Mouse (Mus musculus): ENCODE results near the gene Saysd1. TPM values are rescaled to one million over a fixed set of nuclear protein-coding genes. Genes with fewer than 3 reads are reported as not detected.

Saysd1 gene
- polyA plus RNA-seq, 1 experiment from 2014 or later = 11.3 TPM

- no peak overlapping the region for H3K9ac ChIP-seq (ENCODE audit: low read length)
These were observed 33.5 kb upstream of the Saysd1 start for GRCm38 (mm10) chr14:20171840-20172239.

GRCm38 (mm10) chr14:20169251-20169650, 30.9 kb upstream of the Saysd1 start:
- Histone ChIP-seq H3K4me2 (no peak overlapping the region), H3K27ac (ENCODE audit: low read depth, low read length) (no peak overlapping the region), H3K4me3 (ENCODE audit: low read depth, low read length) (no peak overlapping the region), H3K9me3 (ENCODE audit: control insufficient read depth, low read length) (no peaks in the 10 kb centered on the region), H3K27me3 (ENCODE audit: control insufficient read depth, insufficient read depth, low read length) (no peaks in the 10 kb centered on the region), H3K36me3 (ENCODE audit: control insufficient read depth, insufficient read depth, low read length) (no peaks in the 10 kb centered on the region), H3K4me1 (ENCODE audit: control insufficient read depth, insufficient read depth, low read length) (no peaks in the 10 kb centered on the region), H3K9ac (ENCODE audit: low read length) (no peak overlapping the region)
- 92% methylated on average over 4 of the region's 4 CpGs for WGBS
- no peak for ATAC-seq (ENCODE audit: low FRiP score)
- no peak for DNase-seq (ENCODE audit: low spot score, missing footprints)

More at GRCm38 (mm10) chr14:20171840-20172239, 33.5 kb upstream of the Saysd1 start:
- no peak overlapping the region for H3K27ac ChIP-seq (ENCODE audit: low read depth, low read length)
- H3K36me3 ChIP-seq (ENCODE audit: control insufficient read depth, insufficient read depth, low read length) = no peaks in the 10 kb centered on the region
- ATAC-seq (ENCODE audit: low FRiP score) (no peak), DNase-seq (ENCODE audit: low spot score, missing footprints) (no peak)
- H3K4me1 ChIP-seq (ENCODE audit: control insufficient read depth, insufficient read depth, low read length) = no peaks in the 10 kb centered on the region
- no peak overlapping the region for H3K4me3 ChIP-seq (ENCODE audit: low read depth, low read length)
- no peaks in the 10 kb centered on the region for H3K27me3 ChIP-seq (ENCODE audit: control insufficient read depth, insufficient read depth, low read length)
- H3K9me3 ChIP-seq (ENCODE audit: control insufficient read depth, low read length) = no peaks in the 10 kb centered on the region
- 89% methylated on average over 3 of the region's 3 CpGs for WGBS
- no peak overlapping the region for H3K4me2 ChIP-seq

GRCm38 (mm10) chr14:20168478-20168877, 30.1 kb upstream of the Saysd1 start:
- H3K27me3 ChIP-seq (ENCODE audit: control insufficient read depth, insufficient read depth, low read length) = no peaks in the 10 kb centered on the region
- ATAC-seq (ENCODE audit: low FRiP score) (no peak), DNase-seq (ENCODE audit: low spot score, missing footprints) (no peak)
- WGBS = 75% methylated on average over 1 of the region's 1 CpGs
- no peaks in the 10 kb centered on the region for H3K36me3 ChIP-seq (ENCODE audit: control insufficient read depth, insufficient read depth, low read length)
- no peaks in the 10 kb centered on the region for H3K4me1 ChIP-seq (ENCODE audit: control insufficient read depth, insufficient read depth, low read length)
- H3K27ac ChIP-seq (ENCODE audit: low read depth, low read length) = no peak overlapping the region
- no peak overlapping the region for H3K4me3 ChIP-seq (ENCODE audit: low read depth, low read length)
- no peak overlapping the region for H3K4me2 ChIP-seq
- no peaks in the 10 kb centered on the region for H3K9me3 ChIP-seq (ENCODE audit: control insufficient read depth, low read length)
- no peak overlapping the region for H3K9ac ChIP-seq (ENCODE audit: low read length)

- H3K27ac ChIP-seq (ENCODE audit: low read depth, low read length) = no peak overlapping the region
- no peaks in the 10 kb centered on the region for H3K9me3 ChIP-seq (ENCODE audit: control insufficient read depth, low read length)
- no peak for DNase-seq (ENCODE audit: low spot score, missing footprints)
- no peaks in the 10 kb centered on the region for H3K27me3 ChIP-seq (ENCODE audit: control insufficient read depth, insufficient read depth, low read length)
- WGBS = 96% methylated on average over 2 of the region's 2 CpGs
- no peak overlapping the region for H3K9ac ChIP-seq (ENCODE audit: low read length)
- H3K4me1 ChIP-seq (ENCODE audit: control insufficient read depth, insufficient read depth, low read length) = no peaks in the 10 kb centered on the region
- H3K4me2 ChIP-seq = no peak overlapping the region
- no peak for ATAC-seq (ENCODE audit: low FRiP score)
- no peak overlapping the region for H3K4me3 ChIP-seq (ENCODE audit: low read depth, low read length)
- no peaks in the 10 kb centered on the region for H3K36me3 ChIP-seq (ENCODE audit: control insufficient read depth, insufficient read depth, low read length)
These were observed 29.7 kb upstream of the Saysd1 start for GRCm38 (mm10) chr14:20168054-20168453.

- Histone ChIP-seq H3K27ac (ENCODE audit: low read depth, low read length) (no peak overlapping the region), H3K4me3 (ENCODE audit: low read depth, low read length) (no peak overlapping the region), H3K9ac (ENCODE audit: low read length) (no peak overlapping the region), H3K27me3 (ENCODE audit: control insufficient read depth, insufficient read depth, low read length) (no peaks in the 10 kb centered on the region), H3K36me3 (ENCODE audit: control insufficient read depth, insufficient read depth, low read length) (no peaks in the 10 kb centered on the region), H3K9me3 (ENCODE audit: control insufficient read depth, low read length) (no peaks in the 10 kb centered on the region), H3K4me2 (no peak overlapping the region), H3K4me1 (ENCODE audit: control insufficient read depth, insufficient read depth, low read length) (no peaks in the 10 kb centered on the region)
- WGBS = 100% methylated on average over 1 of the region's 1 CpGs
- ATAC-seq (ENCODE audit: low FRiP score) (no peak), DNase-seq (ENCODE audit: low spot score, missing footprints) (no peak)
These were observed 27.1 kb upstream of the Saysd1 start for GRCm38 (mm10) chr14:20165413-20165812.

- Histone ChIP-seq H3K27ac (ENCODE audit: low read depth, low read length) (no peak overlapping the region), H3K27me3 (ENCODE audit: control insufficient read depth, insufficient read depth, low read length) (no peaks in the 10 kb centered on the region), H3K9ac (ENCODE audit: low read length) (no peak overlapping the region), H3K36me3 (ENCODE audit: control insufficient read depth, insufficient read depth, low read length) (no peaks in the 10 kb centered on the region), H3K4me2 (no peak overlapping the region), H3K4me1 (ENCODE audit: control insufficient read depth, insufficient read depth, low read length) (peaks cover 3% of the 10 kb centered on the region; the same call in 1 of the 2 replicates), H3K9me3 (ENCODE audit: control insufficient read depth, low read length) (no peaks in the 10 kb centered on the region), H3K4me3 (ENCODE audit: low read depth, low read length) (no peak overlapping the region)
- DNase-seq (ENCODE audit: low spot score, missing footprints) (no peak), ATAC-seq (ENCODE audit: low FRiP score) (no peak)
- WGBS = 93% methylated on average over 7 of the region's 7 CpGs
These were observed 26.1 kb upstream of the Saysd1 start for GRCm38 (mm10) chr14:20164438-20164837.

GRCm38 (mm10) chr14:20162686-20163085, 24.4 kb upstream of the Saysd1 start:
- Histone ChIP-seq H3K4me1 (ENCODE audit: control insufficient read depth, insufficient read depth, low read length) (peaks cover 3% of the 10 kb centered on the region; the same call in 1 of the 2 replicates), H3K9me3 (ENCODE audit: control insufficient read depth, low read length) (no peaks in the 10 kb centered on the region), H3K36me3 (ENCODE audit: control insufficient read depth, insufficient read depth, low read length) (no peaks in the 10 kb centered on the region), H3K4me2 (no peak overlapping the region), H3K27me3 (ENCODE audit: control insufficient read depth, insufficient read depth, low read length) (no peaks in the 10 kb centered on the region), H3K9ac (ENCODE audit: low read length) (no peak overlapping the region), H3K4me3 (ENCODE audit: low read depth, low read length) (no peak overlapping the region), H3K27ac (ENCODE audit: low read depth, low read length) (no peak overlapping the region)
- no peak for ATAC-seq (ENCODE audit: low FRiP score)
- no peak for DNase-seq (ENCODE audit: low spot score, missing footprints)
- WGBS = 92% methylated on average over 6 of the region's 6 CpGs

- Histone ChIP-seq H3K27ac (ENCODE audit: low read depth, low read length) (no peak overlapping the region), H3K4me3 (ENCODE audit: low read depth, low read length) (no peak overlapping the region), H3K4me1 (ENCODE audit: control insufficient read depth, insufficient read depth, low read length) (peaks cover 3% of the 10 kb centered on the region; the same call in 1 of the 2 replicates), H3K9ac (ENCODE audit: low read length) (no peak overlapping the region), H3K27me3 (ENCODE audit: control insufficient read depth, insufficient read depth, low read length) (no peaks in the 10 kb centered on the region), H3K36me3 (ENCODE audit: control insufficient read depth, insufficient read depth, low read length) (no peaks in the 10 kb centered on the region), H3K9me3 (ENCODE audit: control insufficient read depth, low read length) (no peaks in the 10 kb centered on the region), H3K4me2 (no peak overlapping the region)
- DNase-seq (ENCODE audit: low spot score, missing footprints) (no peak), ATAC-seq (ENCODE audit: low FRiP score) (no peak)
- WGBS = 86% methylated on average over 8 of the region's 8 CpGs
These were observed 20.7 kb upstream of the Saysd1 start for GRCm38 (mm10) chr14:20158727-20159681.

- 93% methylated on average over 10 of the region's 10 CpGs for WGBS
- DNase-seq (ENCODE audit: low spot score, missing footprints) (no peak), ATAC-seq (ENCODE audit: low FRiP score) (no peak)
- H3K4me2 ChIP-seq = no peak overlapping the region
- H3K4me1 ChIP-seq (ENCODE audit: control insufficient read depth, insufficient read depth, low read length) = peaks cover 3% of the 10 kb centered on the region; the same call in 1 of the 2 replicates
- no peak overlapping the region for H3K4me3 ChIP-seq (ENCODE audit: low read depth, low read length)
- no peaks in the 10 kb centered on the region for H3K36me3 ChIP-seq (ENCODE audit: control insufficient read depth, insufficient read depth, low read length)
- H3K9me3 ChIP-seq (ENCODE audit: control insufficient read depth, low read length) = no peaks in the 10 kb centered on the region
- H3K9ac ChIP-seq (ENCODE audit: low read length) = no peak overlapping the region
- no peaks in the 10 kb centered on the region for H3K27me3 ChIP-seq (ENCODE audit: control insufficient read depth, insufficient read depth, low read length)
- H3K27ac ChIP-seq (ENCODE audit: low read depth, low read length) = no peak overlapping the region
These were observed 19.3 kb upstream of the Saysd1 start for GRCm38 (mm10) chr14:20157595-20157994.
